Mouse (Mus musculus) limb, embryonic 14.5 days (tissue): ENCODE data around the gene Ces1b. TPM values are rescaled to one million over a fixed set of nuclear protein-coding genes. Genes with fewer than 3 reads are reported as not detected.

Source experiments
- ATAC-seq: fragments of 200-750 bp; cut with Nextera tagmentation; 2 replicates; pipeline ENCODE4 v1.8.0; 2017; ENCODE audit warnings: low read depth, moderate number of reproducible peaks, moderate TSS enrichment; ENCODE audit not compliant: low FRiP score
- DNase-seq: peaks from one replicate; pipeline ENCODE4 v3.0.0-alpha.2; 2015; ENCODE audit warnings: low spot score
- H3K27ac ChIP-seq: fragments of 300-500 bp; sonication (generic); replicated peaks from 2 replicates; pipeline ENCODE4 v1.5.1; 2014; ENCODE audit warnings: low read depth, mild to moderate bottlenecking, low read length, moderate library complexity, mixed read lengths
- H3K27me3 ChIP-seq: fragments of 300-500 bp; sonication (generic); 2 replicates; pipeline ENCODE4 v1.6.1; 2014; ENCODE audit warnings: low read length, mixed read lengths; ENCODE audit not compliant: control insufficient read depth, insufficient read depth
- H3K36me3 ChIP-seq: fragments of 300-500 bp; sonication (generic); 2 replicates; pipeline ENCODE4 v1.6.1; 2014; ENCODE audit warnings: mild to moderate bottlenecking, low read length, moderate library complexity, mixed read lengths; ENCODE audit not compliant: control insufficient read depth, insufficient read depth
- H3K4me1 ChIP-seq: fragments of 300-500 bp; sonication (generic); 2 replicates; pipeline ENCODE4 v1.6.1; 2014; ENCODE audit warnings: antibody characterized with exemption, low read length, mixed read lengths; ENCODE audit not compliant: control insufficient read depth, insufficient read depth
- H3K4me2 ChIP-seq: fragments of 300-500 bp; sonication (generic); replicated peaks from 2 replicates; pipeline ENCODE4 v1.6.1; 2014; ENCODE audit warnings: low read depth, mild to moderate bottlenecking, low read length, moderate library complexity; ENCODE audit not compliant: severe bottlenecking
- H3K4me3 ChIP-seq: fragments of 300-500 bp; sonication (generic); replicated peaks from 2 replicates; pipeline ENCODE4 v1.5.1; 2014; ENCODE audit warnings: low read length
- H3K9ac ChIP-seq: fragments of 300-500 bp; sonication (generic); 2 replicates; pipeline ENCODE4 v1.6.1; 2014; ENCODE audit warnings: mild to moderate bottlenecking, low read depth, low read length, moderate library complexity; ENCODE audit not compliant: severe bottlenecking
- H3K9me3 ChIP-seq: fragments of 300-500 bp; sonication (generic); 2 replicates; pipeline ENCODE4 v1.6.1; 2016; ENCODE audit warnings: low read length; ENCODE audit not compliant: control insufficient read depth
- POLR2A ChIP-seq: fragments of 200-500 bp; IDR thresholded peaks from 2 replicates; pipeline ENCODE4 v1.8.0; 2012; ENCODE audit warnings: inconsistent platforms, mild to moderate bottlenecking, moderate library complexity, borderline replicate concordance; ENCODE audit not compliant: insufficient read depth, insufficient read length; ENCODE audit errors: extremely low read depth
- WGBS: fragments of 180-500 bp; shearing (Covaris S2); extraction: QIAGEN DNeasy Blood & Tissue Kit; methylation state at CpG from one replicate; pipeline ENCODE4 v1.1.7; 2014; 5-methylcytosine and 5-hydroxymethylcytosine counted together
- polyA plus RNA-seq, 2 experiments: library from polyadenylated mRNA; depleted of rRNA in 1 of 2; stranded (reverse) in 1 of 2; unstranded in 1 of 2; fragments of >200 nt; fragmentation: Nextera tagmentation in 1 of 2; extraction: Ambion mirVana in 1 of 2; gene quantifications; 2 replicates each; pipeline versions ENCODE4 v1.2.1 to v1.2.3; 2012 to 2014

The Ces1b gene
- polyA plus RNA-seq, 2 experiments = not detected

DNA sequence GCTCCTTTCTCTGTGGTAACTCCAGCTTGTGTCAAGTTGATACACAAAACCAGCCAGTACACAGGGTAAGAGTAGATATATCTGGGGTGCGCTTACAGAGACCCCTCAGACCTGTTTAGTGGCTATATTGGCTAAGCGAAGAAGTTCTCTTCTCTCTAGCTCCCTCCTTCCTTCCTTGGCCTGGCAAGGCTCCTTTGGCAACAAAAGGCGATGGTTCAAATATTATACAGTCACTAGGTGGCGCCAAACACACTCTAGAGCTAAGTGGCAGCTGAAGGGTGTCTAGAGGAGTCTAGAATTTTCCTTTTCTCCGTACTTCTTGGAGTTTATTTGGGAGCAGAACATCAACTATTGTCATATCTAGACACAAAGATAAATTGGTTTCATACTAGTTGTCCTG lies 69.5 kb downstream of the Ces1b start:
- no peak overlapping the region for H3K4me3 ChIP-seq
- H3K27me3 ChIP-seq = no peaks in the 10 kb centered on the region
- H3K36me3 ChIP-seq = no peaks in the 10 kb centered on the region
- H3K27ac ChIP-seq = no peak overlapping the region
- 29% methylated on average over 5 of the region's 5 CpGs for WGBS
- no peak for TF ChIP-seq POLR2A
- DNase-seq (peak; percentile 86), ATAC-seq (no peak)
- no peak overlapping the region for H3K4me2 ChIP-seq
- no peaks in the 10 kb centered on the region for H3K4me1 ChIP-seq
- no peak overlapping the region for H3K9ac ChIP-seq
- no peaks in the 10 kb centered on the region for H3K9me3 ChIP-seq

Other genes starting within 250 kb of the Ces1b start
- gene Lpcat2, start 224.7 kb downstream of the Ces1b start, polyA plus RNA-seq (2012; rRNA removed) = 10.6 and 11.2 TPM in 2 replicates
- 13.7 and 14.7 TPM in 2 replicates for gene Lpcat2, start 224.7 kb downstream of the Ces1b start, polyA plus RNA-seq (2014; fragmentation: Nextera tagmentation; extraction: Ambion mirVana)
- 23.8 and 34.3 TPM in 2 replicates for gene Capns2, start 178.6 kb downstream of the Ces1b start, polyA plus RNA-seq (2012; rRNA removed)
- gene Capns2, start 178.6 kb downstream of the Ces1b start, polyA plus RNA-seq (2014; fragmentation: Nextera tagmentation; extraction: Ambion mirVana) = 35.8 and 52.5 TPM in 2 replicates
- gene Slc6a2, start 119.9 kb downstream of the Ces1b start, polyA plus RNA-seq (2012; rRNA removed) = 0.23 and 0.28 TPM in 2 replicates
- 0.18 and 0.22 TPM in 2 replicates for gene Slc6a2, start 119.9 kb downstream of the Ces1b start, polyA plus RNA-seq (2014; fragmentation: Nextera tagmentation; extraction: Ambion mirVana)
- 0.04 TPM in 1 of 2 replicates, not detected in the other for gene Ces1a, start 31.8 kb downstream of the Ces1b start, polyA plus RNA-seq (2012; rRNA removed)
- gene Ces1a, start 31.8 kb downstream of the Ces1b start, polyA plus RNA-seq (2014; fragmentation: Nextera tagmentation; extraction: Ambion mirVana) = not detected in 2 replicates
- not detected in 2 replicates for gene Ces1c, start 51.3 kb upstream of the Ces1b start, polyA plus RNA-seq (2012; rRNA removed)
- not detected in 2 replicates for gene Ces1c, start 51.3 kb upstream of the Ces1b start, polyA plus RNA-seq (2014; fragmentation: Nextera tagmentation; extraction: Ambion mirVana)
- gene Ces1d, start 117.8 kb upstream of the Ces1b start, polyA plus RNA-seq (2012; rRNA removed) = 0.17 and 0.20 TPM in 2 replicates
- gene Ces1d, start 117.8 kb upstream of the Ces1b start, polyA plus RNA-seq (2014; fragmentation: Nextera tagmentation; extraction: Ambion mirVana) = 0.48 TPM in 1 of 2 replicates, not detected in the other
- gene Ces1e, start 149.6 kb upstream of the Ces1b start, polyA plus RNA-seq (2012; rRNA removed) = not detected in 2 replicates
- not detected in 2 replicates for gene Ces1e, start 149.6 kb upstream of the Ces1b start, polyA plus RNA-seq (2014; fragmentation: Nextera tagmentation; extraction: Ambion mirVana)
- 0.08 and 0.09 TPM in 2 replicates for gene Ces1f, start 199.7 kb upstream of the Ces1b start, polyA plus RNA-seq (2012; rRNA removed)
- 0.22 TPM in 1 of 2 replicates, not detected in the other for gene Ces1f, start 199.7 kb upstream of the Ces1b start, polyA plus RNA-seq (2014; fragmentation: Nextera tagmentation; extraction: Ambion mirVana)